Mouse (Mus musculus) cerebellum, postnatal 36 days (tissue): ENCODE measurements around the gene Dynlt1b.
A peak's percentile ranks its signal among the peaks of the same experiment; 100 is the strongest.
"Not testable (repeated sequence)": the region's sequence is repeated elsewhere in the genome, so short reads cannot be mapped to it uniquely, and the experiment has no call there.

ENCODE experiments used
- DNase-seq, 2 experiments: peaks; one replicate each; pipeline ENCODE4 v3.0.0; 2021 to 2022; ENCODE audit warnings: mixed read lengths in 2 of 2

The Dynlt1b gene

GRCm38 (mm10) chr17:6424294-6424980 is 5.5 kb upstream of the Dynlt1b start:
- DNase-seq = not testable (repeated sequence)

GRCm38 (mm10) chr17:6425325-6425724 is 4.6 kb upstream of the Dynlt1b start:
- not testable (repeated sequence) for DNase-seq

- not testable (repeated sequence) for DNase-seq
Observed at GRCm38 (mm10) chr17:6426869-6427268, 3.0 kb upstream of the Dynlt1b start.

- DNase-seq = not testable (repeated sequence)
Observed at GRCm38 (mm10) chr17:6428926-6429325, 986 bp upstream of the Dynlt1b start.

GRCm38 (mm10) chr17:6430410-6431001 is 594 bp downstream of the Dynlt1b start:
- DNase-seq = peak in 1 of 2 experiments; percentile 20

GRCm38 (mm10) chr17:6432456-6432855 is 2.5 kb downstream of the Dynlt1b start:
- not testable (repeated sequence) for DNase-seq

GRCm38 (mm10) chr17:6433691-6434090 is 3.8 kb downstream of the Dynlt1b start:
- DNase-seq = not testable (repeated sequence)

GRCm38 (mm10) chr17:6438080-6438479 is 8.2 kb downstream of the Dynlt1b start:
- not testable (repeated sequence) for DNase-seq

- not testable (repeated sequence) for DNase-seq
Observed at GRCm38 (mm10) chr17:6439913-6440312, 10.0 kb downstream of the Dynlt1b start.

GRCm38 (mm10) chr17:6440493-6441077 is 10.7 kb downstream of the Dynlt1b start:
- peak; percentile 23 to 49 for DNase-seq

- DNase-seq = peak in 1 of 2 experiments; percentile 26
Observed at GRCm38 (mm10) chr17:6441254-6441653, 11.3 kb downstream of the Dynlt1b start.

GRCm38 (mm10) chr17:6442513-6442912 is 12.6 kb downstream of the Dynlt1b start:
- DNase-seq = not testable (repeated sequence)

GRCm38 (mm10) chr17:6445794-6446587 is 16.1 kb downstream of the Dynlt1b start:
- not testable (repeated sequence) for DNase-seq

GRCm38 (mm10) chr17:6448293-6448692 is 18.4 kb downstream of the Dynlt1b start:
- peak; percentile 51 to 67 for DNase-seq

GRCm38 (mm10) chr17:6449166-6449565 is 19.3 kb downstream of the Dynlt1b start:
- peak; percentile 45 to 66 for DNase-seq

GRCm38 (mm10) chr17:6451205-6451604 is 21.3 kb downstream of the Dynlt1b start:
- DNase-seq = not testable (repeated sequence)

GRCm38 (mm10) chr17:6452689-6453088 is 22.8 kb downstream of the Dynlt1b start:
- not testable (repeated sequence) for DNase-seq

GRCm38 (mm10) chr17:6454703-6455102 is 24.8 kb downstream of the Dynlt1b start:
- not testable (repeated sequence) for DNase-seq

GRCm38 (mm10) chr17:6455883-6456282 is 26.0 kb downstream of the Dynlt1b start:
- not testable (repeated sequence) for DNase-seq

GRCm38 (mm10) chr17:6456614-6457402 is 26.9 kb downstream of the Dynlt1b start:
- not testable (repeated sequence) for DNase-seq

GRCm38 (mm10) chr17:6461083-6461595 is 31.2 kb downstream of the Dynlt1b start:
- DNase-seq = not testable (repeated sequence)

GRCm38 (mm10) chr17:6465735-6466134 is 35.8 kb downstream of the Dynlt1b start:
- DNase-seq = not testable (repeated sequence)
